Mouse (Mus musculus): ENCODE results near the gene Zfp42.
"Not testable (repeated sequence)": the region's sequence is repeated elsewhere in the genome, so short reads cannot be mapped to it uniquely, and the experiment has no call there.

Zfp42 gene

GRCm38 (mm10) chr8:43306896-43307295 is at the start of gene Zfp42:
Gene Zfp42 (minus strand): TSS chr8:43306980.
- no peak for DNase-seq (ENCODE audit: low read depth)

- DNase-seq (ENCODE audit: low read depth): no peak
Measured at GRCm38 (mm10) chr8:43356069-43356770, 49.4 kb upstream of the Zfp42 start.

- DNase-seq (ENCODE audit: low read depth): not testable (repeated sequence)
Measured at GRCm38 (mm10) chr8:43352241-43352640, 45.5 kb upstream of the Zfp42 start.

- no peak for DNase-seq (ENCODE audit: low read depth)
Measured at GRCm38 (mm10) chr8:43338555-43338954, 31.8 kb upstream of the Zfp42 start.

- DNase-seq (ENCODE audit: low read depth): no peak
Measured at GRCm38 (mm10) chr8:43333465-43333864, 26.7 kb upstream of the Zfp42 start.

- no peak for DNase-seq (ENCODE audit: low read depth)
Measured at GRCm38 (mm10) chr8:43331657-43332056, 24.9 kb upstream of the Zfp42 start.

GRCm38 (mm10) chr8:43329913-43330705 is 23.3 kb upstream of the Zfp42 start:
- DNase-seq (ENCODE audit: low read depth): no peak

GRCm38 (mm10) chr8:43328666-43329065 is 21.9 kb upstream of the Zfp42 start:
- DNase-seq (ENCODE audit: low read depth): no peak

- no peak for DNase-seq (ENCODE audit: low read depth)
Measured at GRCm38 (mm10) chr8:43320771-43321170, 14.0 kb upstream of the Zfp42 start.

GRCm38 (mm10) chr8:43308213-43308612 is 1.4 kb upstream of the Zfp42 start:
- DNase-seq (ENCODE audit: low read depth): no peak

GRCm38 (mm10) chr8:43305676-43306075 is 1.1 kb downstream of the Zfp42 start:
- DNase-seq (ENCODE audit: low read depth): no peak

- DNase-seq (ENCODE audit: low read depth): no peak
Measured at GRCm38 (mm10) chr8:43299796-43300195, 7.0 kb downstream of the Zfp42 start.

- DNase-seq (ENCODE audit: low read depth): no peak
Measured at GRCm38 (mm10) chr8:43295826-43296225, 11.0 kb downstream of the Zfp42 start.

- no peak for DNase-seq (ENCODE audit: low read depth)
Measured at GRCm38 (mm10) chr8:43294191-43294590, 12.6 kb downstream of the Zfp42 start.

- no peak for DNase-seq (ENCODE audit: low read depth)
Measured at GRCm38 (mm10) chr8:43290424-43291111, 16.2 kb downstream of the Zfp42 start.

GRCm38 (mm10) chr8:43289781-43290180 is 17.0 kb downstream of the Zfp42 start:
- no peak for DNase-seq (ENCODE audit: low read depth)

- DNase-seq (ENCODE audit: low read depth): no peak
Measured at GRCm38 (mm10) chr8:43288840-43289239, 17.9 kb downstream of the Zfp42 start.

- DNase-seq (ENCODE audit: low read depth): no peak
Measured at GRCm38 (mm10) chr8:43287456-43287855, 19.3 kb downstream of the Zfp42 start.

- DNase-seq (ENCODE audit: low read depth): no peak
Measured at GRCm38 (mm10) chr8:43283231-43283630, 23.5 kb downstream of the Zfp42 start.

GRCm38 (mm10) chr8:43278397-43278796 is 28.4 kb downstream of the Zfp42 start:
- no peak for DNase-seq (ENCODE audit: low read depth)

GRCm38 (mm10) chr8:43260961-43261360 is 45.8 kb downstream of the Zfp42 start:
- DNase-seq (ENCODE audit: low read depth): no peak

GRCm38 (mm10) chr8:43257886-43258285 is 48.9 kb downstream of the Zfp42 start:
- DNase-seq (ENCODE audit: low read depth): no peak

GRCm38 (mm10) chr8:43255695-43256094 is 51.1 kb downstream of the Zfp42 start:
- DNase-seq (ENCODE audit: low read depth): no peak

Measured in fibroblast of lung, adult 2 months (primary cell).